Mouse (Mus musculus): ENCODE data around the gene Olfr1240. TPM values are rescaled to one million over a fixed set of nuclear protein-coding genes. Genes with fewer than 3 reads are reported as not detected.

Gene Olfr1240
- total RNA-seq (2022) = not detected

GRCm38 (mm10) chr2:89442900-89443299, at the start of gene Olfr1240:
Gene Olfr1240 (minus strand): TSS chr2:89443000.
- no peak for DNase-seq (ENCODE audit: low spot score in 2 of 2)

GRCm38 (mm10) chr2:89487026-89487425, 44.2 kb upstream of the Olfr1240 start, which contains the start of gene Olfr1241:
Gene Olfr1241 (minus strand): TSS chr2:89487126.
- DNase-seq (ENCODE audit: low spot score in 2 of 2) = no peak

- no peak for DNase-seq (ENCODE audit: low spot score in 2 of 2)
Measured at GRCm38 (mm10) chr2:89420307-89420706, 22.5 kb downstream of the Olfr1240 start, which contains the start of gene Olfr1239. Gene Olfr1239 (minus strand): TSS chr2:89420407.

GRCm38 (mm10) chr2:89414557-89414956, 28.2 kb downstream of the Olfr1240 start:
- no peak for DNase-seq (ENCODE audit: low spot score in 2 of 2)

GRCm38 (mm10) chr2:89409576-89409975, 33.2 kb downstream of the Olfr1240 start, which contains the start of gene Olfr1238:
Gene Olfr1238 (minus strand): TSS chr2:89409676.
- no peak for DNase-seq (ENCODE audit: low spot score in 2 of 2)

- DNase-seq (ENCODE audit: low spot score in 2 of 2) = no peak
Measured at GRCm38 (mm10) chr2:89400882-89401281, 41.9 kb downstream of the Olfr1240 start.

Other genes starting within 250 kb of the Olfr1240 start
- not detected for gene Olfr1226, start 243.0 kb downstream of the Olfr1240 start, total RNA-seq (2022)
- not detected for gene Olfr1228, start 188.9 kb downstream of the Olfr1240 start, total RNA-seq (2022)
- not detected for gene Olfr1229, start 155.0 kb downstream of the Olfr1240 start, total RNA-seq (2022)
- gene Olfr1230, start 145.7 kb downstream of the Olfr1240 start, total RNA-seq (2022) = not detected
- gene Olfr1231, start 135.9 kb downstream of the Olfr1240 start, total RNA-seq (2022) = not detected
- not detected for gene Olfr1232, start 113.3 kb downstream of the Olfr1240 start, total RNA-seq (2022)
- gene Olfr1233, start 100.6 kb downstream of the Olfr1240 start, total RNA-seq (2022) = not detected
- not detected for gene Olfr1234, start 78.1 kb downstream of the Olfr1240 start, total RNA-seq (2022)
- not detected for gene Olfr1238, start 33.3 kb downstream of the Olfr1240 start, total RNA-seq (2022)
- not detected for gene Olfr1239, start 22.6 kb downstream of the Olfr1240 start, total RNA-seq (2022)
- not detected for gene Olfr1241, start 44.1 kb upstream of the Olfr1240 start, total RNA-seq (2022)
- not detected for gene Olfr1242, start 55.3 kb upstream of the Olfr1240 start, total RNA-seq (2022)
- gene Olfr1243, start 88.5 kb upstream of the Olfr1240 start, total RNA-seq (2022) = not detected
- not detected for gene Olfr1245, start 135.4 kb upstream of the Olfr1240 start, total RNA-seq (2022)
- not detected for gene Olfr1246, start 150.2 kb upstream of the Olfr1240 start, total RNA-seq (2022)
- gene Olfr1247, start 171.1 kb upstream of the Olfr1240 start, total RNA-seq (2022) = under 1 TPM; 0.07 to 0.23 (median 0.11) TPM
- not detected for gene Olfr1248, start 175.2 kb upstream of the Olfr1240 start, total RNA-seq (2022)
- gene Olfr1249, start 192.0 kb upstream of the Olfr1240 start, total RNA-seq (2022) = not detected
- gene Olfr1250, start 218.5 kb upstream of the Olfr1240 start, total RNA-seq (2022) = under 1 TPM in 1 of 4 experiments, not detected in 3; 0.11 TPM
- not detected for gene Olfr1251, start 228.9 kb upstream of the Olfr1240 start, total RNA-seq (2022)